Mouse (Mus musculus) liver, adult (tissue): Measurements from ENCODE around the gene Gm9.
"Not testable (repeated sequence)": the region's sequence is repeated elsewhere in the genome, so short reads cannot be mapped to it uniquely, and the experiment has no call there.

Experiments
- GATA4 ChIP-seq: IDR thresholded peaks from 2 replicates; pipeline ENCODE4 v1.6.1; 2014; ENCODE audit warnings: mild to moderate bottlenecking, low read length; ENCODE audit not compliant: insufficient replicate concordance

The Gm9 gene

GRCm38 (mm10) chrX:37210941-37211340, at the start of gene Gm9:
Gm9 (minus strand) TSS chrX:37211041.
- no peak for TF ChIP-seq GATA4

DNA sequence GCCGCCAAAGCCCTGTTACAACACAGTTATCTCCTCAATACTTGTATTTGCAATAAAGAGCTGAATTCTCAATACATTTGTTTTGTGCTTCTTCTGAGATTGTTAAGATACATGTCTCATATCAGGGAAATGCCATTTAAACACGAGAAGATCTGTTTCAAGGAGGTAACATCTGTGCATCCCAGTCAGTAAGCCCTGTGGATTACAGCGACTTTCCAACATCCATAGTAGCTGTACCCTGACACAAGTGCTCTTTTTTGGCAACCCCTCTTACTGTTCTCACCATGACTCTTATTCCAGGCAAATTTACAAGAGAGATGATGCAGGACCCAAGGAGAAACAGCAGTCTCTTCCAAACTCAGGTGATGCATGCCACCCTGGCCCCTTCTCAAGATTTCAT, 38.8 kb upstream of the Gm9 start, which contains the start of gene Rhox3a:
Rhox3a (plus strand) TSS at position 301 of the 400 bp plus-strand sequence.
- TF ChIP-seq GATA4 = not testable (repeated sequence)

GRCm38 (mm10) chrX:37244676-37245075, 33.8 kb upstream of the Gm9 start, which contains the start of gene Rhox2a:
Rhox2a (plus strand) TSS chrX:37244976.
- not testable (repeated sequence) for TF ChIP-seq GATA4

GRCm38 (mm10) chrX:37222158-37222557, 11.3 kb upstream of the Gm9 start, which contains the start of gene Rhox1:
Rhox1 (minus strand) TSS chrX:37222258.
- TF ChIP-seq GATA4 = not testable (repeated sequence)

- no peak for TF ChIP-seq GATA4
Measured at GRCm38 (mm10) chrX:37198676-37199075, 12.2 kb downstream of the Gm9 start.

DNA sequence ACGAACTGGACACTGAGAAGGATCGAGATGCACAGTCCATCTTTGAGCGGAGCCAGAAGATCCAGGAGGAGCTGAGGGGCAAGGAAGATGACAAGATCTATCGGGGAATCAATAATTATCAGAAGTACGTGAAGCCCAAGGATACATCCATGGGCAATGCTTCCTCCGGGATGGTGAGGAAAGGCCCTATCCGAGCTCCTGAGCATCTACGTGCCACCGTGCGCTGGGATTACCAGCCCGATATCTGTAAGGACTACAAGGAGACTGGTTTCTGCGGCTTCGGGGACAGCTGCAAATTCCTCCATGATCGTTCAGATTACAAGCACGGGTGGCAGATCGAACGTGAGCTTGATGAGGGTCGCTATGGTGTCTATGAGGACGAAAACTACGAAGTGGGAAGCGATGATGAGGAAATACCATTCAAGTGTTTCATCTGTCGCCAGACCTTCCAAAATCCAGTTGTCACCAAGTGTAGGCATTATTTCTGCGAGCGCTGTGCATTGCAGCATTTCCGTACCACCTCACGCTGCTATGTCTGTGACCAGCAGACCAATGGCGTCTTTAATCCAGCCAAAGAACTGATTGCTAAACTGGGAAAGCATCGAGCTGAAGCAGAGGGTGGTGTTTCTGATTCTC, 19.0 kb downstream of the Gm9 start:
- no peak for TF ChIP-seq GATA4

GRCm38 (mm10) chrX:37191105-37191743, 19.6 kb downstream of the Gm9 start, which contains the start of the genes Ndufa1 and Rnf113a1:
Ndufa1 (minus strand) TSS chrX:37191163.
Rnf113a1 (plus strand) TSS chrX:37191245.
- no peak for TF ChIP-seq GATA4

GRCm38 (mm10) chrX:37190755-37191104, 20.1 kb downstream of the Gm9 start:
- no peak for TF ChIP-seq GATA4

DNA sequence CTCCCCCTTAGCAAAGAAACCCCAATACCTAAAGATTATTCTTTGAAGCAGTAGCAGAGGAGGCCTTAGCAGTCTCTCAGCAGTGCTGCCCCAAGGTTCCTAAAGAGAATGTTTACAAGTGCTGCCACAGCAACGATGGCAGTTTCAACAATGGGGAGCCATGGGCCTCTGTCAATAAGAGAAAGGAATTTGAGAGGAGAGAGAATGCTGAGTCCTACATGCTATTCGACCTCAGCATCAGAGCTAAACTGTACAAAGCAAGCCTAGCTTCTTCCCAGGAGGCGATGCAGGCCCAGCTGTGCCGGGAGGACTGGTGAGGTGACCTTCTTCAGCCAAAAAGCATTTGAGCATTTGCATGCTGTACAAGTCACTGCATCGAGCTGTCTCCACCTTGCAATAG, 42.1 kb downstream of the Gm9 start, which contains the start of gene Akap14:
Akap14 (minus strand) TSS at position 101 of the 400 bp plus-strand sequence.
- TF ChIP-seq GATA4 = no peak

DNA sequence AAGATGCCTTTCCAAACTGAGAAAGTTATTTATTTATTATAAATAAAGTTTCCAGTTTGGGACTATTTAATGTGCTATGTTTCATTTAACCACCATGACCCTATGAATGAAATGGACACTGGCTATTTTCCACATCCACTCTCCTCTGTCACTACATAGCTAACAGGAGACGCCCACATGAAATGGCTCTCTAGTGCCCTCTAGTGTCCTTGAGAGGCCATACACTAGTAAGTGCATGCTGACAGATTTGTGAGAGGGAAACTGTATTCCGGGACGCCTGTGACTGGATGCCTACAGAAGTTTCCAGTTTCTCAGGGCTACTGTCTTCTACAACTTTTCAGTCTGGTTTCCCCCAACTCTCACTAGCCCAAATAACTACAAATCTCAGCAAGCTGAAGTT, 43.8 kb downstream of the Gm9 start:
- TF ChIP-seq GATA4 = no peak

DNA sequence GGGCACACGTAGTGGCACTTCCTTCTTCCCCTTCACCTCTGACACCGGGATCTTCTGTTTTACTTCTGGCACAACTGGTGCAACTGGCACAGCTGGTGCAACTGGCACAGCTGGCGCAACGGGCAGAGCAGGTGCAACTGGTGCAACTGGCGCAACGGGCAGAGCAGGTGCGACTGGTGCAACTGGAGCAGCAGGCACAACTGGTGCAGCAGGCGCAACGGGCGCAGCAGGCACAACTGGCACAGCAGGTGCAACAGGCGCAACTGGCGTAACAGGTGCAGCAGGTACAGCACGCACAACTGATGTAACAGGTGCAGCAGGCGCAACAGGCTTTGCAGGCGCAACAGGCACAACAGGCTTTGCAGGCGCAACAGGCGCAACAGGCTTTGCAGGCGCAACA, 47.7 kb downstream of the Gm9 start:
- no peak for TF ChIP-seq GATA4

GRCm38 (mm10) chrX:37161169-37161568, 49.7 kb downstream of the Gm9 start:
- no peak for TF ChIP-seq GATA4
